Mouse (Mus musculus) intestine, embryonic 15.5 days (tissue): ENCODE measurements at regions not wholly inside any gene's neighbourhood (a gene's known extent, or its start where the extent isn't known, plus 50 kb on each side); places are given as distances from the start of the nearest gene placed in this dataset.
"Not testable (repeated sequence)": the region's sequence is repeated elsewhere in the genome, so short reads cannot be mapped to it uniquely, and the experiment has no call there.

Source experiments
- ATAC-seq: fragments of 200-750 bp; cut with Nextera tagmentation; 2 replicates; pipeline ENCODE4 v1.8.0; 2017; ENCODE audit warnings: moderate TSS enrichment, moderate library complexity
- H3K27ac ChIP-seq: fragments of 300-500 bp; sonication (generic); 2 replicates; pipeline ENCODE4 v1.5.1; 2015; ENCODE audit warnings: mild to moderate bottlenecking, inconsistent platforms
- H3K27me3 ChIP-seq: fragments of 300-500 bp; sonication (generic); replicated peaks from 2 replicates; pipeline ENCODE4 v1.6.1; 2015; ENCODE audit warnings: inconsistent platforms
- H3K36me3 ChIP-seq: fragments of 300-500 bp; sonication (generic); 2 replicates; pipeline ENCODE4 v1.6.1; 2015; ENCODE audit warnings: inconsistent platforms
- H3K4me1 ChIP-seq: fragments of 300-500 bp; sonication (generic); replicated peaks from 2 replicates; pipeline ENCODE4 v1.6.1; 2015; ENCODE audit warnings: inconsistent platforms
- H3K4me2 ChIP-seq: fragments of 300-500 bp; sonication (generic); replicated peaks from 2 replicates; pipeline ENCODE4 v1.6.1; 2015; ENCODE audit warnings: mild to moderate bottlenecking, inconsistent platforms
- H3K4me3 ChIP-seq: fragments of 300-500 bp; sonication (generic); replicated peaks from 2 replicates; pipeline ENCODE4 v1.5.1; 2015; ENCODE audit warnings: inconsistent platforms
- H3K9ac ChIP-seq: fragments of 300-500 bp; sonication (generic); 2 replicates; pipeline ENCODE4 v1.6.1; 2015; ENCODE audit warnings: inconsistent platforms
- H3K9me3 ChIP-seq: fragments of 300-500 bp; sonication (generic); 2 replicates; pipeline ENCODE4 v1.6.1; 2016; ENCODE audit warnings: inconsistent platforms
- WGBS: fragments of 180-500 bp; shearing (Covaris S2); methylation state at CpG from one replicate; pipeline ENCODE4 v1.1.7; 2015; 5-methylcytosine and 5-hydroxymethylcytosine counted together

DNA sequence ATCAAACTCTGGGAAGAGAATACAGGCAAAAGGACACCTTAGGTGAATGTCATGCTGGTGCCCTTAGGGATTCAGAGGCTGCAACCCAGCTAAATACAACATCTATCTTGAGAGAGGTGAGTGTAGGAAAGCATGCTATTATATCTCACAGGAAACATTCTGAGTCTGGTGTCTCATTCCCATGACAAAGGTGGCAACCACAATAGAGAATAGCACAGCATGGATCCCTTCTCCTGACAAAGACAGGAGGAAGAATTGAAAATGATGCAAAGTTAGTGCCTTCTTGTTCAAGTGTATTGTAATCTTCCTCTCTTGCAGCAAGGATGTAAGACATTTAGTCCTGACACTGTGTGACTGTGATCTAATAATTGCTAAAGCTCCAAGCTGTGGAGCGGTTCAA lies 532.8 kb downstream of the Tfec start:
- Histone ChIP-seq H3K4me3 (no peak overlapping the region), H3K27ac (no peak overlapping the region), H3K36me3 (no peaks in the 10 kb centered on the region), H3K4me1 (no peaks in the 10 kb centered on the region), H3K4me2 (no peak overlapping the region), H3K27me3 (no peaks in the 10 kb centered on the region), H3K9ac (no peak overlapping the region), H3K9me3 (no peaks in the 10 kb centered on the region)
- 94% methylated on average over 1 of the region's 1 CpGs for WGBS
- ATAC-seq, result no peak

DNA sequence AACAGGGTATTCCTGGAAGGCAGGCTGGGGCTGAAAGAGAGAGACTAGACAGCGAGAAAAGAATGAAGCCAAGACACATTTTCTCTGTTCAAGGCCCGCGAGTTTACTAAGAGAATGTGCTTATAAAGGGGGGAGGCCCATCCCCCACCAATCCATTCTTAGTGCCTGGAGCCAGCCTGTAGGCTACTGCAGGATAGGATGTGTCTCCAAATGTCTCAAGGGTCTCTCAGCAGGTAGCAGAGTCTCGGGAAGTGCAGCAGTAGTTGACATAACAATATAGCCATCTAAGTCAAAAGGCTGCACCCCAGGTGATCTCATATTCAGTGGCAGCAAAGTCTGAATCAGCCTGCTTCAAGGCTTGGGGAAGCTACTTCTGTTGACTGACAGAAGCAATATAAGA lies 536.2 kb downstream of the Tfec start:
- Histone ChIP-seq H3K36me3 (no peaks in the 10 kb centered on the region), H3K4me1 (no peaks in the 10 kb centered on the region), H3K4me3 (no peak overlapping the region), H3K4me2 (no peak overlapping the region), H3K27me3 (no peaks in the 10 kb centered on the region), H3K9ac (no peak overlapping the region), H3K27ac (no peak overlapping the region), H3K9me3 (no peaks in the 10 kb centered on the region)
- ATAC-seq, result no peak
- 82% methylated on average over 4 of the region's 4 CpGs for WGBS

DNA sequence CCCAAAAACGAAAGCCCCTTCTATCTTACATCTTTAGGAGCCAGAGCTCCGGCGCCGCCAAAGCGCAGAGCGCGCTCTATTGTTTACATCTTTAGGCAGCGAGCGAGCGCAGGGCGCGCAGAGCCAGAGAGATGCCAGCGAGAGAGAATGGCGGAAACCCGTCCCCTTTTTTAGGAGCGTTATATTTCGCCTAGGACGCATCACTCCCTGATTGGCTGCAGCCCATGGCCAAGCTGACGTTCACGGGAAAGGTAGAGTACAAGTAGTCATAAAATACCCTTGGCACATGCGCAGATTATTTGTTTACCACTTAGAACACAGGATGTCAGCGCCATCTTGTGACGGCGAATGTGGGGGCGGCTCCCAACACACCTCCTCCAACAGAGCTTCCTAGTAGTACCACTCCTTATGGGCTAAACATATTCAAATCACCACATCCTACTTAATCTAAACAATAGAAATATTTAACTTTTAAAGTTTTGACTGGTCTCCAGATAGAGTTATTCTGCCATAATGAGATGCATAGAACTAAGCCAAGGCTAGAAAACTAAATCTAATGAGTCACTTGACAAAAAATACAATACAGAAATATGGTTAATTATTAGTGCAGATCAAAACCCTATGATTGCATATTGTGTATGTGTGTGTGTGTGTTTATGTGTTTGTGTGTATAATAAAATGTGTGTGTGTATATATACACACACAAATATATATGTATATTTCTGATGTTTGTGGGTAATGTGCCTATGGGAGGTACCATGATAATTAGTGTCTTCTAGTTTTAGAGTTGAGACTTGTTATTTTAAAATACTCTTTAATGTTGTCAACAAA lies 538.1 kb downstream of the Tfec start:
- WGBS, result 33% methylated on average over 24 of the region's 25 CpGs
- peak; percentile 69 for ATAC-seq
- H3K9ac ChIP-seq, H3K4me2 ChIP-seq, H3K9me3 ChIP-seq, H3K27ac ChIP-seq, H3K4me3 ChIP-seq, H3K27me3 ChIP-seq, H3K4me1 ChIP-seq, H3K36me3 ChIP-seq: not testable (repeated sequence)

GRCm38 (mm10) chr6:16359464-16359863 lies 538.8 kb downstream of the Tfec start:
- no peak for ATAC-seq
- Histone ChIP-seq H3K27ac (no peak overlapping the region), H3K4me1 (no peaks in the 10 kb centered on the region), H3K4me2 (peak overlapping the region; percentile 38), H3K27me3 (no peaks in the 10 kb centered on the region), H3K36me3 (no peaks in the 10 kb centered on the region), H3K9me3 (no peaks in the 10 kb centered on the region), H3K9ac (no peak overlapping the region), H3K4me3 (peak overlapping the region; percentile 14; the same call in 1 of the 2 replicates)
- WGBS, result 43% methylated on average over 6 of the region's 7 CpGs

- Histone ChIP-seq H3K36me3 (no peaks in the 10 kb centered on the region), H3K9me3 (no peaks in the 10 kb centered on the region), H3K27me3 (no peaks in the 10 kb centered on the region), H3K27ac (no peak overlapping the region), H3K4me1 (no peaks in the 10 kb centered on the region), H3K4me2 (peak overlapping the region; percentile 21; the same call in 1 of the 2 replicates), H3K4me3 (no peak overlapping the region), H3K9ac (no peak overlapping the region)
- WGBS, result 10% methylated on average over 8 of the region's 8 CpGs
- ATAC-seq, result no peak
Observed at GRCm38 (mm10) chr6:16333638-16334037, 564.6 kb downstream of the Tfec start.

- peaks cover 5% of the 10 kb centered on the region; the same call in 1 of the 2 replicates for H3K4me1 ChIP-seq
- H3K4me2 ChIP-seq, result no peak overlapping the region
- no peak overlapping the region for H3K27ac ChIP-seq
- H3K9ac ChIP-seq, result no peak overlapping the region
- H3K9me3 ChIP-seq, result no peaks in the 10 kb centered on the region
- H3K4me3 ChIP-seq, result no peak overlapping the region
- WGBS, result 88% methylated on average over 15 of the region's 15 CpGs
- ATAC-seq, result no peak
- H3K27me3 ChIP-seq, result no peaks in the 10 kb centered on the region
- H3K36me3 ChIP-seq, result no peaks in the 10 kb centered on the region
Observed at GRCm38 (mm10) chr6:16314305-16315010, 583.8 kb downstream of the Tfec start.

GRCm38 (mm10) chr6:16312915-16313314 lies 585.3 kb downstream of the Tfec start:
- Histone ChIP-seq H3K4me3 (no peak overlapping the region), H3K4me2 (no peak overlapping the region), H3K9ac (no peak overlapping the region), H3K27me3 (no peaks in the 10 kb centered on the region), H3K27ac (no peak overlapping the region), H3K36me3 (no peaks in the 10 kb centered on the region), H3K9me3 (no peaks in the 10 kb centered on the region), H3K4me1 (peaks cover 3% of the 10 kb centered on the region; the same call in 1 of the 2 replicates)
- 30% methylated on average over 1 of the region's 1 CpGs for WGBS
- no peak for ATAC-seq

DNA sequence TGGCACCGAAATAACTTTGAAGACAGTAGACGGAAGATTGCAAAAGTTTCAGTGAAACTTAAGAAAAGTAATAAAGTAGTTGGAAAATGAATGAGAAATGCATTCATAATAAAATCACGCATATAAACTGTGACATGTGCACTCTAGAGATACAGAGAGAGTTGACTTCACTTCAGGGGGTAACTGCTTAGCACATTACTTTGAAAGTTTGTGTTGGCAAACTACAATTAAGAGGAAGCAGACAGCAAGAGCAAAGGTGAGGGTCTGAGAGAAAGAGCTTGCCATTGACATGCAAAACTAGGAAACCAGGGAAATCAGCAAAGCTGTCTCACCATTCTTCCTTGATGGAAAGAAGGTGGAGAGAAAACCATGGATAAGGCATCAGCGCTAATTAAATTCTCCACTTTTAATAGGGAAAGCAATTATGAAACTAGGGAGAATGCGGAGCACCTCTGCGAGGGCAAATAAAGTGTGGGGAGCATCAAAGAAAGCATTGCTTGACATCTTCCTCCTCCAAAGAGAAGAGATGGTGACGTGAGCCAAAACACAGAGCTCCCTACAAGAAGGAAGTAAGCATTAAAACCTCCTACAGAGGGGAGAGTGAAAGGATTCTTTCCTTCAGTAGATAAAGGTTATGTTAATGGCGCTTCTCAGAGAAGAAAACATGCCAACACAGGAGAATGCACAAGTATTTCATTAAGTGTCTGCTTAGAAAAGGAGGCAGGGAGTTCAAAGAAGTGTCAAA lies 563.0 kb downstream of the Mdfic start:
- Histone ChIP-seq H3K27ac (no peak overlapping the region), H3K4me1 (no peaks in the 10 kb centered on the region), H3K27me3 (no peaks in the 10 kb centered on the region), H3K9me3 (no peaks in the 10 kb centered on the region), H3K4me2 (no peak overlapping the region), H3K4me3 (no peak overlapping the region), H3K36me3 (no peaks in the 10 kb centered on the region), H3K9ac (no peak overlapping the region)
- WGBS, result 63% methylated on average over 8 of the region's 8 CpGs
- no peak for ATAC-seq

GRCm38 (mm10) chr6:16281938-16282337 lies 561.5 kb downstream of the Mdfic start:
- 89% methylated on average over 6 of the region's 6 CpGs for WGBS
- no peaks in the 10 kb centered on the region for H3K27me3 ChIP-seq
- no peak overlapping the region for H3K9ac ChIP-seq
- H3K4me2 ChIP-seq, result no peak overlapping the region
- no peaks in the 10 kb centered on the region for H3K9me3 ChIP-seq
- no peak for ATAC-seq
- H3K4me3 ChIP-seq, result no peak overlapping the region
- no peaks in the 10 kb centered on the region for H3K4me1 ChIP-seq
- H3K27ac ChIP-seq, result no peak overlapping the region
- H3K36me3 ChIP-seq, result no peaks in the 10 kb centered on the region
